Mouse (Mus musculus) thymus, postnatal 14 days (tissue): ENCODE results near the gene Tmbim6.

Experiments used
- DNase-seq: peaks from one replicate; pipeline ENCODE4 v3.0.0; 2021

The Tmbim6 gene

GRCm38 (mm10) chr15:99454585-99455279 lies 62.0 kb downstream of the Tmbim6 start:
- no peak for DNase-seq

- no peak for DNase-seq
These were observed 62.7 kb downstream of the Tmbim6 start for GRCm38 (mm10) chr15:99455415-99455814.

GRCm38 (mm10) chr15:99456338-99456962 lies 63.8 kb downstream of the Tmbim6 start:
- DNase-seq = no peak

- DNase-seq = peak; percentile 77
These were observed 64.4 kb downstream of the Tmbim6 start for GRCm38 (mm10) chr15:99456963-99457605.

- peak; percentile 97 for DNase-seq
These were observed 65.1 kb downstream of the Tmbim6 start, which contains the start of gene Nckap5l for GRCm38 (mm10) chr15:99457606-99458401. TSS of gene Nckap5l (minus strand) at chr15:99457748.
